Mouse (Mus musculus) layer of hippocampus, adult 6 months (tissue): Measurements from ENCODE around the gene 4930507D05Rik. TPM values are rescaled to one million over a fixed set of nuclear protein-coding genes. Genes with fewer than 3 reads are reported as not detected.

Source experiments
- long read RNA-seq, 2 experiments: library from polyadenylated mRNA; unstranded; transcript quantifications; one replicate each; pipeline ENCODE4 v2.0.0; 2019 to 2020
- polyA plus RNA-seq: library from polyadenylated mRNA; unstranded; fragments of <200 nt; fragmentation: Nextera tagmentation; gene quantifications from 2 replicates; pipeline ENCODE4 v1.2.3, GENCODE M21; 2021

4930507D05Rik gene
- polyA plus RNA-seq, result 0.79 and 0.83 TPM in 2 replicates
- long read RNA-seq, experiment 1, partial matches to known transcripts, result 0 of 2 reads
- long read RNA-seq, experiment 1, other reads (novel, unspliced or antisense), result 0 of 2 reads
- long read RNA-seq, experiment 2, transcript 4930507D05Rik-201 (1 exons, 1,834 nt), result major isoform, 9 of 9 reads
- long read RNA-seq, experiment 2, partial matches to known transcripts, result 0 of 9 reads
- long read RNA-seq, experiment 2, other reads (novel, unspliced or antisense), result 0 of 9 reads

DNA sequence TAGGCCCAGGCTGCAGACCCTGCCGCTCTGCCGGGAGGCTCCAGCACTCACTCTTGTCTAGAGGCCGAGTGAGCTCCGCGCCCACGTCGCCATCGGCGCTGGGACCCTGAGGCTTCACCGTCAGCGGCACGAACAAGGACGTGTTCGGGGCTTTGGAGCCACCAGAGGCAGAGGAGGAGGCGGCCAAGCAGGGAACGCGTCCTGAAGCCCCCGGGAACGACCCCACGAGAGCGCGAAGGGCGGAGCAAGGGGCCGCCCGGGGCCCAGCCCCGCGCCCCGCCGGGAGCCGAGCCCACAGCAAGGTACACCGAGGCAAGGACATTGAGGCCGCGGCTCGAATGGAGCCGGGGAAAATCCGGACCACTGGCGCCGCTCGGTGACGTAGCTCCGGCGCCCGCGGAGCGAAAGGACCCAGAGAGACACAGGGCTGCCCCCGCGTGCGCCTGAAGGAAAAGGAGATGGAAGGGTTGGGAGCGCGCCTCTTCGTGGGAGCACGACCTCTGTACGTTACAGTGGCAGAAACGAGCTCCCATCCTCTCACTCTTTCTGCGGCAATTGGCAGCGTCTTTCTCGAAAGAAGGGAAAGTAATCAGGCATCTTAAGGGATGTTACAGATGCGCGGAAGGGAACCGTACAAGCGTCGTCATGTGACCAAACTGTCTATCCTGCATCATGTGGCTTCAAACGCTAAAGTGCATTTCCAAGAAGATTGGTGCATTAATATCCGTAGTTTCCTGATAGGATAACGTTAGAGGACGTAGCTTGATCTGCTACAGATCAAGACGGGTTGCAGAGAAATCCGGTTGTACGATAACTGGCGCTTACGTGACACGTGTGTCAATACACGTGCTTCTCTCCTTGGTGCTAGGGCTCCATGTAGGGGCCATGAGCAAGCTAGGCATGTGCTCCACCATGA, at the start of gene 4930507D05Rik, which contains the start of gene Supv3l1:
Gene 4930507D05Rik, plus strand, starts transcription at position 126 of the 916 bp plus-strand sequence.
Gene Supv3l1, minus strand, starts transcription at position 375 of the 916 bp plus-strand sequence.

DNA sequence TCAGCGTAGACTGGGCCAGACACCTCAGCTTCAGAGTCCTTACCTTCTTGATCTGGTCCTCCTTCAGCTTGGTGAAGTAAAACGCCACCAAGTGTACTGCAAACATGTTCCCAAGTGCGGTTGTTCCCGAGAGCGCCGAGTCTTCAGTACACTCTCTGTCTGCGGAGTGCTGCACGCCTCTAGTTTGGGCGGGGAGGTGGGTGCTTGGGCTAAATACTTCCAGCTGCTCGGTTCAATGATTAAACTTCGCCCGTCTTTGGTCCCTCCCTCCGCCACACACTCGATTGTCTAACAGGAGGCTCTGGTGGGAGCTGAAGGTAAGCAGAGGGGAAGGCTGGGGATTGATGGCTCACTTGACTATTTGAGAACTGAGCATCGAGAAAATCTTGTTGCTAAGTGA, 27.0 kb upstream of the 4930507D05Rik start, which contains the start of gene Hkdc1:
Gene Hkdc1, minus strand, starts transcription at position 237 of the 400 bp plus-strand sequence.

DNA sequence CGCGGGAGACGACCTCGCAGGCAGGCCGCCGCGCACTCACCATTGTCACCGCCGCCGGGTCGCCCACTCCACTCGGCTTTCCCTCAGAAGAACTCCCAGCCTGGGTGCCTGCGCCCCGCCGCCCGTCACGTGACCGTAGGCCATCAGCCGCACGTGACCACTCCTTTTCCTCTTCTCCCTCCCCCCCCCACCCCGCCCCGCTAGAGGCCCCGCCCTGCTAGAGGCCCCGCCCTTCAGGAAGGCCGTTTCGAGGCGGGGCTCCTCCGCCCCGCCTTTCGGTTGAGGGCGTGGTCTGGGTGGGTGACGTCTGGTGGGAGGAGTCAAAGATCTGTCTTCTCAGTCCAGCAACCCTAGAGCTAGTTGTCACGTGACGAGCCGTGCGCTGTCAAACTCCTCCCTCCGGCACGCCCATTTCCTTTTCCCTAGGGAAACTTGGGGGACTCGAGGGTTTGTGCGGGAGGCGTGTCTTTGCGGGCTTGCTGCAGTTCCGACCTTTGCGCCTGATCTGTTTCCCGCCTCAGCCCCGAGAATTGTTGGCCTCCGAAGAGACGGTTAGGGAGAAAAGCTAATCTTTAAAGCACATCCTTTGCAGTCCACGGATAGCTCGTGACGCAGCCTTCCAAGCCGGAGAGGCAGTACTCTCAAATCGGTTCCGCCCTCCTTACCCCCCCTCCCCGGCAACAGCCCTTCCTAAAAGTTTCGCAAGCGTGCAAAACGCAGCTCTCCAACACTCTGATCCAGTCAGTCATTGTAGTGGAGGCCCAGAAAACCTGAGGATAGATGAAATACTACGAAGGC, 37.5 kb downstream of the 4930507D05Rik start, which contains the start of gene Vps26a:
Gene Vps26a, minus strand, starts transcription at position 188 of the 798 bp plus-strand sequence.

Other genes with a start within 250 kb of the 4930507D05Rik start
- 35.1 and 44.6 TPM in 2 replicates for gene Tspan15, start 218.2 kb upstream of the 4930507D05Rik start, polyA plus RNA-seq
- gene Tacr2, start 197.1 kb upstream of the 4930507D05Rik start, polyA plus RNA-seq, result 0.23 and 0.31 TPM in 2 replicates
- gene Hk1, start 69.6 kb upstream of the 4930507D05Rik start, polyA plus RNA-seq, result 22.6 and 25.9 TPM in 2 replicates
- gene Hkdc1, start 27.0 kb upstream of the 4930507D05Rik start, polyA plus RNA-seq, result 0.78 and 1.0 TPM in 2 replicates
- gene Supv3l1, start 249 bp downstream of the 4930507D05Rik start, polyA plus RNA-seq, result 14.9 and 16.0 TPM in 2 replicates
- 46.9 and 49.3 TPM in 2 replicates for gene Vps26a, start 37.3 kb downstream of the 4930507D05Rik start, polyA plus RNA-seq
- gene Srgn, start 78.0 kb downstream of the 4930507D05Rik start, polyA plus RNA-seq, result 15.4 and 19.4 TPM in 2 replicates
- 61.2 and 73.1 TPM in 2 replicates for gene Kif1bp, start 129.0 kb downstream of the 4930507D05Rik start, polyA plus RNA-seq
- 4.3 and 4.7 TPM in 2 replicates for gene Ddx21, start 152.8 kb downstream of the 4930507D05Rik start, polyA plus RNA-seq
- gene Ddx50, start 201.7 kb downstream of the 4930507D05Rik start, polyA plus RNA-seq, result 36.0 and 37.4 TPM in 2 replicates